Mouse (Mus musculus): ENCODE results near the gene Ahcyl2.

DNA sequence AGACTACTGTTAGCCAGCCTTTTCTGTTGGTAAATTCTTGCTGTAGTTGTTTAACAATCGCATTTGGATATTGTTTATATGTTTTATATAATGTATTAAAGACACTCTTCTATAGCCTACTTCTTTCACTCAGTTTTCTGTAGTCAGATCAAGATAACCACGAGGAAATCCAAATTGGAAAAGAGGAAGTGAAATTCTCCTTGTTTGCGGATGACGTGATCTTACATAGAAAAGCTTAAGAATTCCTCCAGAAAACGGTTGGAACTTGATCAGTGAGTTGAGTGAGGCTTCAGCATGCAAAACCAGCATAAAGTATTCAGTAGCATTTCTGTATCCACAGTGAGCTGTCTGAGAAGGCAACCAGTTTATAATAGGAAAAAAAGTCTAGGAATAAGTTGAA is 17.9 kb downstream of the Ahcyl2 start:
- TF ChIP-seq CTCF (IDR thresholded peaks at IDR 0.05; ENCODE audit: low read depth) (no peak), EP300 (optimal IDR thresholded peaks at IDR 0.05) (no peak)

Data from stomach, postnatal 0 days (tissue).